Mouse (Mus musculus): ENCODE measurements around the gene Svop.

Svop gene

GRCm38 (mm10) chr5:114043800-114044199, 47.6 kb downstream of the Svop start:
- DNase-seq: no peak

GRCm38 (mm10) chr5:114041327-114041930, 49.9 kb downstream of the Svop start:
- peak; percentile 36 to 55 for DNase-seq

- DNase-seq: no peak
Observed at GRCm38 (mm10) chr5:114040911-114041310, 50.5 kb downstream of the Svop start.

DNA sequence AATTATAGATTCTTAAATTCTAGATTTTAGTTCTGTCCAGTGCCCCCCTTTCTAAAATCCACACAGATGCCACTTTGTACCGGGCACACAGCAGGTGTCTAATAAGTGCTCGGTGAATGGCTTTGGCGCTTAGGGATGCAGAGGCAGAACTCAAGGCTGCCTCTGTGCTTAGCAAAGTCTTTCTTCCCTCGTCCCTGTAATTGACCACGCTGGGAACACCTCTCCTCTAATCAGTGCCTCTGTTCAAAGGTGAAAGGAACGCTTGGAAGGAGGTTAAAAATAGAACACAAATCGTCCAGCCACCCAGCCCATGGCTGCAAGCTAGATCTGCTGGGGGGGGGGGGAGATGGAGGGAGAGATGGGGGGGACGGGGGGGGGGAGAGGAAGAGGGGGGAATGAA, 50.9 kb downstream of the Svop start:
- DNase-seq: no peak

DNA sequence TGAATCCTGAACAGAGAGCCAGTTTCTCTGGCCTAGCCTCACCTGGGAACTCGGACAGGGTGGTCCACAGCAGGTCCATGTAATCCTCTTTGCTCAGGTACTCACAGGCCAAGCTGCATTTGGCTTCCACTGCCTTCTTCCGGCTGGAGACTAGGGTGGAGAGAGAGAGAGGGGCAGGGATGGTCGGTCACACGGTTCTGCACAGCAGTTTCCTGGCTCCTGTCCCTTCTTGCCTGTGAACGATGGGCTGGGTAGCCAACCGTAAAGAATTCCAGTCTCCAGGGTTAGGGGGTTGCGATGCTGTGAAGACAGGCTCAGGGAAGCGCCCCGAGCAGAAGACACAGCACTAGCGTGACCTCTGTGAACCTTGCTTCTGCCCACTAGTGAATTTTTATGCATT, 56.3 kb downstream of the Svop start:
- DNase-seq: peak; percentile 61 to 68

GRCm38 (mm10) chr5:114034393-114034792, 57.0 kb downstream of the Svop start:
- DNase-seq: peak; percentile 28 to 34

DNA sequence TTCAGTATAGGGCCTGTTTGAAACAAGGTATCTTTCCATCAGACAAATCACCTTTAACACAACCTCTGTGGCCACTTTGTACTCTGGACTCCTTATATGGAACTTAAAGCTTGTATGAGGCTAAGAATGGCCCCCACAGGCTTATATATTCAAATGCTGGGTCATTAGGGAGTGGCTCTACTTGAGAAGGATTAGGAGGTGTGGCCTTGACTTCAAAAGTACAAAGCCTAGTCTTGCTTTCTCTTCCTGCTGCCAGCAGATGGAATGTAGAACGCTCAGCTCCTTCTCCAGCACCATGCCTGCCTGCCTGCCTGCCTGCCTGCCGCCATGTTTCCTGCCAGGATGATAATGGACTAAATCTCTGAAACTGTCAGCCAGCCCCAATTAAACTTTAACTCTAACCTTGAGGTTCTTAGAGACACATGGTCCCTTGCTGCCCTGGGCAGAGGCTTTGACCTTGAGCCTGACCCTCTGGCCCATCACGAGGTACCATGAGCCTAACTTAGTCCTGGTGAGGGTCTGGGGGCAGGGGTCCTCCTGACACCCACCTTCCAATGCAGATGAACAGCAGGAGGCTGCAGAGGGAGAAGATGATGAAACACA, 59.1 kb downstream of the Svop start:
- no peak for DNase-seq

DNA sequence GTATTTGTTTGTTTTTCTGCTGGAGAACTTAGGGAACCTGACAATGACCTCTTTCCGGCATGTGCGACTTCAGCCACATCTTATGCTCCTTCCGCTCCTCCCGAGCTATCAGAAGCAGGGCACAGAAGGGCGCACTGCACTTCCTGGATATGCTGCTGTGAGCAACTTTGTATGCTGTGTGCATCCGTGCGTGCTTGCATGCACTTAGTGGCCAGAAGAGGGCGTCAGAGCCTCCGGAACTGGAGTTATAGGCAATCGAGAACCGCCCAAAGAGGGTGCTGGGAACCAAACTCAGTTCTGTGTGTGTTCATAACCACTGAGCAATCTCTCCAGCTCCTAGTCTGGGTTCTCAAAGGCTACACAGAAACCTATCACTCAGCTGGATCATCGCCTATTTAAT, 60.7 kb downstream of the Svop start:
- no peak for DNase-seq

DNA sequence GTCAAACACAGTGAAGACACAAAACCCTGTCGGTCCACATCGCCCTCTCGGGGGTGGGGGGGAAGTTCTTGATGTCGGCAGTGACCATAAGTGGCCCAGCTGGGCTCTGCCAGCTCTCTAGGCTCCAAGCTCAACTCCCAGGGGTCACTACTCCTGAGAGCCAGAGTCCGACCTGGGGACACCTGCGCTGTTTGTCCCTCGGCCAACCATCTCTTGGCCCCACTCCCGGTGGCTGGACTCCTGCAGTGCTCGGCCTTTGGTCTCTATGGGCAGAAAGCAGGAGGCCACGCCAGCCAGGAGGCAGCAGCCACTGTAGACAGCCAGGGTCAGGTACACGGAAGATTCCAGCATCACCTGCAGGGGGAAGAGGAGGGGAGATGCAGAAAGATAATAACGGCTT, 63.3 kb downstream of the Svop start:
- peak; percentile 92 for DNase-seq

- DNase-seq: peak in 1 of 2 experiments; percentile 31
Observed at GRCm38 (mm10) chr5:114027217-114027944, 64.0 kb downstream of the Svop start.

GRCm38 (mm10) chr5:114024885-114025284, 66.5 kb downstream of the Svop start:
- no peak for DNase-seq

GRCm38 (mm10) chr5:114024390-114024789, 67.0 kb downstream of the Svop start:
- DNase-seq: no peak

GRCm38 (mm10) chr5:114015121-114015520, 76.2 kb downstream of the Svop start:
- DNase-seq: no peak

DNA sequence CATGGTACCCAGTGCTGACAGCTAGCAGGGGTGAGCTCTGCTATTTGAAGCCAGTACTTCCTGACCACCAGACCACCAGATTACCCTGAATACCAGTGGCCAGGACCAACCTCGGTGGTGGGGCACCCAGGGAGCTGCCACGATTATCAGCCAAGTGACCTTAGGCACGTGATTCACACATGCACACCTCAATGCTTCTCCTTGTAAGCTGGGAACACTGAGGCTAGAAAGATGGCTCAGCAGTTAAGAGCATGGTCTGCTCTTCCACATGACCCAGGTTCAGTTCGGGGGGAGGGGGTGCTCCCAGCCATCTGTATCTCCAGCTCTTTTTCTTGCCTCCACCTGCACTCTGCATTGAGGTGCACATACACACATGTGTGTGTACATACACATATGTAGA, 82.3 kb downstream of the Svop start:
- DNase-seq: peak; percentile 70 to 71

DNA sequence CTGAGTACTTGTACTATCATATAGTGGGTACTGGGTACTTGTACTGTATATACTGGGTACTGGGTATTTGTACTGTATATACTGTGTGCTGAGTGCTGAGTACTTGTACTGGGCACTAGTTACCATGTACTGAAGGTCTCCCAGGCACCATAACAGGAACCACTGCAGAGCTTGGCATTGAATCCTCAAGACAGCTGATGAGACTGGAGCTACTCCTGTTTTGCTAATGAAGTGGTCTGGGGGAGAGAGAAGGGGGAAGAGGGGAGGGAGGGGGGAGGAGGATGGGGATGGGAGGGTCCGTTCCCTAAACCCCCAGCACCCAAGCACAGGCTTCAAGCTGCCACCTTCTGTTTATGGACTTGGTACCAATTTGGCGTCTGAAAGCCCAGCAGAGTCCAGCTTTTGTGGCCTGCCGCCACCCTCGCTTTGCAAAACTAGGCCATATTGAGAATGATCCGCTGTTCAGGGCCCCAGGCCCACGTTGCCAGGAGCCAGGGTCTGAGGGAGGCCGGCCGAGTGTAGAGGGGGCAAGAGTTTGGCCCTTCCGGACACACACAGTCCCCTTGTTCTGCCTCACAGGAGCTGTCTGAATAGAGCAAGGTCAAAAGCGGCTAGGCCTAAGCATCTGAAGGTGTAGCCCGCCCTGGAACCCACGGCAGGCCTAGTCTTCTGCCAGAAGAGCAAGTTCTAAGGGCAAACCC, 83.5 kb downstream of the Svop start:
- no peak for DNase-seq

DNA sequence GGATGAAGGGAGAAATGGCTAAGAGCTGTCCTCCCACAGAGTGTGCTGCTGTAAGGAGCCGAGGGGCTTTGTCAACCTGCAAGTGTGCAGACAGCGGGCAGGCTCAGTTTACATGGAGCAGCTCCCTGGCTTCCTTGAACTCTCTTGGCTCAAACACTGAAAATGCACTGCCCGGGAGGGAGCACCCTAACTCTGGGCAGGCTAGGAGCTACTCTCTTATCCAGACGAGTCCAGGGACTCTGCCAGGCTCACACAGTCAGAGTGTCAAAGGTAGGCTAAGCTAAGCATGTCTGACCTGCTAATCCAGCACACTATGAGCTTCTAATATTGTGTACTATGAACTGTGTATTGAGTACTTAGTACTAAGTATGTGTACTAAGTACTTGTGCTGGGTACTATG, 84.4 kb downstream of the Svop start:
- DNase-seq: peak in 1 of 2 experiments; percentile 37

DNA sequence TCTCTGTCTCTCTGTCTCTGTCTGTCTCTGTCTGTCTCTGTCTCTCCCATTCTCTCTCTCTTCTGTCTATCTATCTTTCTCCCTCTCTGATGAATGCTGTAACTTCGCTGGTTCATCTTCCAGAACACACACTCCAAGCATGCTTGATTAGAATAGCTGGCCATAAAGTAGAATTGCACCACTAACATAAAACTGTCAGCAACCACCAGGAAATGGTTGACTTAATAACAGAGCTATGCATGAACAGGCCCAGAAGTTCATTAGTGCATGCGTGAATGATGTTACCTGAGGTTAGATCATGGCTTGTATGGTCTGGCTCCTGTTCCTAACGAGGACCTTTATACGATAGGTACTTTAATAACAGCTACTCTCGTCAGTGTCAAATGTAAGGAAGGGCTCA, 86.3 kb downstream of the Svop start:
- no peak for DNase-seq

- DNase-seq: peak; percentile 70 to 75
Observed at GRCm38 (mm10) chr5:114004573-114004972, 86.8 kb downstream of the Svop start.

GRCm38 (mm10) chr5:114003542-114003941, 87.8 kb downstream of the Svop start, which contains the start of gene Dao:
Dao (plus strand) TSS chr5:114003703.
- peak; percentile 91 to 92 for DNase-seq

GRCm38 (mm10) chr5:113999382-113999781, 92.0 kb downstream of the Svop start:
- DNase-seq: peak; percentile 35 to 65

DNA sequence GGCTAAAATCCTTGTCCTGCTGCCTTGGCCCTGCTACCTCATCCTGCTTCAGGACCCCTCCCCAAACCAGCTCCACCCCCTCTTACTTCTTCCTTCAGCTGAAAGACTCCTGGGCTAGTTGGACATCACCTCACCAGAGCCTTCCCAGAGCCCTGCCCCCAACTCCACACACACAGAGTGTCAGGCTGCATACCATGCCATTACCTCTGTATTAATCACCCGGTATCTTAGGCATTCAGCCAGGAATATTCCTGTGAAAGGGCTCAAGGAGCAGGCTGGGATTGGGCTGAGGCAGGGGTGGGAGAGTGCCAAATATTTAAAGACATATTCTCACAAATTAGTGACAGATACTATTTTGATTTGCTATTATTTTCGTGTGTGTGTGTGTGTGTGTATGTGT, 94.9 kb downstream of the Svop start:
- DNase-seq: peak in 1 of 2 experiments; percentile 43

- peak; percentile 85 to 90 for DNase-seq
Observed at GRCm38 (mm10) chr5:113993487-113994465, 97.6 kb downstream of the Svop start, which contains the start of gene Ssh1. Ssh1 (minus strand) TSS chr5:113993894.

Measured in kidney, adult 8-10 months (tissue).